Mouse (Mus musculus) G1E-ER4 (cell line): Measurements from ENCODE around the gene Lgals3bp. TPM values are rescaled to one million over a fixed set of nuclear protein-coding genes. Genes with fewer than 3 reads are reported as not detected.

Source experiments
- GATA1 ChIP-seq: IDR thresholded peaks from one replicate; pipeline ENCODE4 v1.8.0; 2012; ENCODE audit warnings: low read length, inconsistent platforms
- polyA plus RNA-seq: library from polyadenylated mRNA; stranded (reverse); fragments of >175 nt; gene quantifications from 2 replicates; pipeline ENCODE4 v1.2.3, GENCODE M21; 2012

The Lgals3bp gene
- polyA plus RNA-seq = 27.2 and 28.4 TPM in 2 replicates

DNA sequence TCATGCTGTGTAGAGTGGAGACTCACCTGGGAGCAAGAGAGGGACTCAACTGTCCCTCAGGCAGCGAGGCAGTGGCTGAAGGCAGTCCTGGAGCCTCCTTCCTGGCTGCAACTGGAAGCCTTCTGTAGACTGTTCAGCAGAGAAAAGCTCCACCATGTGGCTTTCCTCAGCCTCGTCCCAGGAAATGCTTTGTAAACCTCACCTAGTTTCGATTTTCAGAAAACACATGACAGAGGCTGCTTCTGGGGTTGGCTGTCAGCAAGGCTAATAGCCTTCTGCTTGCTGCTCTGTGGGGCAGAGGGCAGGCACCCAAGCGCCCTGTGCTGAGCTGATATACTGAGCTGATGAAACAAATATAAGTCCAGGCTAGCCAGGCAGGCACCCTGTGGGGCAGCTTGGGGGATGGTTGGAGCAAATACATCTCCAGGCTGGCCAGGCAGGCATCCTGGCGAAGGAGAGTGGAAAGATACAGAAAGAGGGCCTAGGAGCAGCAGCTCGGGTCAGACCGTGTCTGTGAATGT, at the start of gene Lgals3bp:
TSS of gene Lgals3bp (minus strand) at position 333 of the 521 bp plus-strand sequence.
- no peak for TF ChIP-seq GATA1

DNA sequence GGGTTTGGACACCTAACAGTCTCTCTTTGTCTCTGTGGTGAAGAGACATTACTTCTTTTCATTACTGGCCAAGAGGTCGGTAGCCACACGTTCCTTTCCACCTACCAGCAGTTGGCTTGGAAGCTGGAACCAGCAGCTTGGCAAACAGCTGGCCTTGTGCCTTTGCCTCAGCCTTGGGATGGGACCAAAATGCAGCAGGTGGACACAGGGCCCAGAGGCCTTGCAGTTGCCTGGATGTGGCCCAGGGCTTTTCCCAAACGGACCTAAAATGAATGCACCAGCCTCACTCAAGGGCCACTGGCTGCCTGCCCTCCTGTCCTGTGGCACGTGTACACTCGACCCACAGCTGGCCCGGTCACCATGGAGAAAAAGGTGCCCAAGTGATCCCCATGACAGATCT, 49.3 kb upstream of the Lgals3bp start:
- no peak for TF ChIP-seq GATA1

DNA sequence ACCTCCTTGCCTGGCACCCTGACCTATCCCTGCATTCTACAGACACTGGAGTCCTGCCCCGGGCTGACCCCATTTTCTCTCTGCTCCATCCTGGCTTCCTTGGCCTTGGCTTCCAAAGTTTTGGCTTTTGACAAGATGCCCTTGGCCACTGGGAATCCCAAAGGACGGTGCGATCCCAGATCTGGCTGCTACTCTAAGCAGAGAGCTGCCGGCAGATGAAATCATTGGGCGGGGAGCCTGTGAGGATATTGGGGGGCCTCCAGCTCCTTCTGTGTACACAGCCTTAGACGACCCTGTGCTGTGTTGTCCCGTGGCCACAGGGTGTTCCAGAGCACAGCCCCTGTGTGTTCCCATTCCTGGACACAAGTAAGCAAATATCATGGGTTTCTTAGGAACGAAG, 46.5 kb upstream of the Lgals3bp start:
- TF ChIP-seq GATA1 = no peak

DNA sequence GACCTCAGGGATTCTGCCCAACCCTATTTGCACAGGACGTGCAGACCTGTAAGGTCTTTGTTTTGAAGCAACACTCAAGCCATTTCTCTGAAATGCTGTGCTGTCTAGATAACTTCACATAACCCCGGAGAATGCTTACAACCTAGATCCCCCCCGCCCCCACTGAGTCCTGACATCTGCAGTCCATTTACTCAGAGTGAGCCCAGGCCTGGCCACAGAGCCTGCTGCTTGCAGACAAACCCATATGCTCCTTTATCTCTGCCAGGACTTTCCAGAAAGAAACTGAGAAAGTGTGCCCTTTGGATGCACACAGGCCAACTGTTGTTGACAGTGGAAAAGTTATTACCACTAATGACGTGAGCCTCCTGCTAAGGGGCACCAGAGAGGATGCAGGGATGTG, 45.5 kb upstream of the Lgals3bp start:
- no peak for TF ChIP-seq GATA1

DNA sequence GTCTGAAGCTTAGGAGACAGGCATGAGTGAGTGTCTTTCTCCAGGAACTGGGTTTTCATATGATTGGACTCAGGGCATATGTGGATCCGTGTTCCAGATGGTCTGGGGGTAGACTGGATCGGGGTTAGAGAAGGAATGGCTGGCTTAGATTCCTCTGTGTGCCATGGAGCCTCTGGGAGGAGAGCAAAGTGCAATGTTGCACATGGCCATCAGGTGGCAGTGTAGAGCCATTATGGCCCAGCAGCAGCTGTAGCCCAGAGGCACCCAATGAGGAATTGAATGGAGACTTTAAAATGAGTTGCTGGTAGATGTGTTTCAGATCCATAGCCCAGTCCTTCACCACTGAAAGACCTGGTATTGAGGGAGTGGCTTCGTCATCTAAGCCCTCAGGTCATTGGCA, 44.0 kb upstream of the Lgals3bp start:
- no peak for TF ChIP-seq GATA1

DNA sequence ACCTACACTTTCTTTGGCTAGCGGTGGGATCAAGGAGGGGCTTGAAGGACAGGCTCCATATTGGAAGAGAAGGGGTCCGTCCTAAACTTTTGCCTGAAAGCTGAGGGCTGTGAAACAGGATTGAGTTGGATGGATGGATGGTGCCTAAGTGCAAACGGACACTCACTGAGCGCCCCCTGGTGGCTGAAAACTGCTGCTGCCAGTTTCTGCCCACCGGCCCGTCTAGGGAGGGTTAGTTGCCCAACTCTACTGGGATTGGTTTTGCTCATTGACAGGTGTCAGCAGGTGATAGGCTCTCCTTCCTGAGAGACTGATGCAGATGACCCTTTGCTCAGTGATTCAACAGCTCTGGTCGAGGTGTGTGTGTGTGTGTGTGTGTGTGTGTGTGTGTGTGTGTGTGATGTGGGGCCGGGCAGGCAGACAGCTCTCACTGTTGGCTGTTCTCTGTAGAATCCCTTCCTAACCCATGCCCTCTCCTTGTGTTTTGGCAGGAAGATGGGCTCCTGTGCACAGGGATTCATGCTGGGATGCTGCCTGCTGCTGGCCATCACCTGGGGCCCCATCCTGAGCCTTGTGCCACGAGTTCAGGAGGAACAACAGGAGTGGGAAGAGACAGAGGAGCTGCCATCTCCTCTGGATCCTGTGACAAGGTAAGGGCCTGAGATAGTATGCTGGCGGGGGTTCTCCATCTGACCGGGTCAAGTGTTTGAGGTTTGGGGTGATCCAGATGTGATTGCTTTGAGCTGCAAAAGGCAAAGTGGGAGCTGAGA, 41.5 kb upstream of the Lgals3bp start:
- no peak for TF ChIP-seq GATA1

DNA sequence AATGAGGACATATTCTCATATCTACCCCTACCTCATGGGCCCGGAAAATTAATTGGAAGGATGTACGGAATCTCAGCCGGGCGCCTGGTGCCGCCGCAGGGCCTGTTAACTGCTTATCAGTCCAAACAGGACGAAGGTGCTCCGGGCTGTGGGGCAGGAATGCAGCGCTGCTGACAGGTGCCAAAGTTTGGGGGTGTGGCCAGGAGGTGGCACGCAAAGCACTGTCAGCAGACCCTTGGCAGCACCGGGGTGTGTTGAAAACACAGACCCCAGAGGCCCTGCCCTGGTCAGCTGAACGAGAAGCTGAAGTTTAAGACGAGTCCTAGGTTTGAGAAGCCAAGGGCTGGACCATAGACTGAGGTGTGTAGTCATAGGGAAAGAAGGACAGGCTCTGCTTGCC, 40.8 kb upstream of the Lgals3bp start:
- TF ChIP-seq GATA1 = no peak

DNA sequence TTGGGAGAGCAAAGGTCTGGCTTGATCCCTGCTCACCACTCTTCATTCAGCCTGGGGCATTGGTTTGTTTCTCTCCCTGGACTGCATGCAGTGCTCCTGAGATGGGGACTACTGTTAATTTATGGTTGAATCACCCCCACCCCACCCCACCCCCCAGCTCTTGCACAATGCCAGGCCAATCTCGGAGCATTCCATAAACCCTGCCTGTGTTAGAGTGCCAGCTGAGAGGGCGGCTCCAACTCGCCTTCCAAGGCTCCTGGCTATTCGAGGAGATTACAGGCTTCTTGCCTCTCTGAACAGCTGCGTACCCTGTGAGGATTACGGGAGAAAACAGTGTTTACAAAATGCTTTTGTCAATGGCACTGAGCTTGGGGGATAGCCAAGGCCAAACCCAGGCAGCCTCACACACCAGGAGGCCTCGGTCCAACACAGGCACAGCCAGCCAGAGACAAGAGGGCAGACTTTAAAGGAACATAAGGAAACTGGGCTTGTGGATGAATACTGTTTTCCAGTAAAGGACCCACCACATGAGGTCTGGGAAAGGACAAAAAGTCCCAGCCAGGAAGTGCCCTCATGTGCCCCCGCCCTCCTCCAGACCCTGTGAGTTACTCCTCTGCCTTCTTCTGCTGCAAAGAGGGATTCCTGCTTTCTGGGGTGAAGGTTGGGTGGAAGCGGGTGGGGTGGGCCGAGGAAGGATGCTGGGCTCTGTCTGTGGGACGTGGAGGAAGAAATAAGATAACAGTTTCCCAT, 36.9 kb upstream of the Lgals3bp start:
- TF ChIP-seq GATA1 = no peak

DNA sequence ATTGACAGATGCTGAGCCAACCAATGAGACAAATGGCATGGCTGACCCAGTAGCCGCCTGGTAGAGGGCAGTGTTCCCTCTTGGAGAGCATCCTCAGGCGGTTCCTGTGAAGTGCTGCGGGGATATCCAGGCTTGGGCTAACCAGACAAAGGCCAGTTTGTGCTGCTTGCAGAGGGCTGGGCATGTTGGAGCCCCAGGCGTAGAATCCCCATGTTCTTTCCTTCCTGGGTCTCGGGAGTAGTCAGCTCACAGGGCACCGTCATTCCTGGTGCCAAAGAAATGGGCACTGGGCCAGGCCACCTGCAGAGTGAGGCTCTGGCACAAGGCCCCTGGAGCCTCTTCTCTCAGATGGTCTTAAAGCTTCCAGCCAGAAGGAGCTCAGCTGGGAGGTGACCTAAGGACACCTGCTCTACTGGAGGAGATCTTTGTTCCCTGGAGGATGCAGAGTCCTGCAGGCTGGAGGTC, 34.6 kb upstream of the Lgals3bp start:
- no peak for TF ChIP-seq GATA1

DNA sequence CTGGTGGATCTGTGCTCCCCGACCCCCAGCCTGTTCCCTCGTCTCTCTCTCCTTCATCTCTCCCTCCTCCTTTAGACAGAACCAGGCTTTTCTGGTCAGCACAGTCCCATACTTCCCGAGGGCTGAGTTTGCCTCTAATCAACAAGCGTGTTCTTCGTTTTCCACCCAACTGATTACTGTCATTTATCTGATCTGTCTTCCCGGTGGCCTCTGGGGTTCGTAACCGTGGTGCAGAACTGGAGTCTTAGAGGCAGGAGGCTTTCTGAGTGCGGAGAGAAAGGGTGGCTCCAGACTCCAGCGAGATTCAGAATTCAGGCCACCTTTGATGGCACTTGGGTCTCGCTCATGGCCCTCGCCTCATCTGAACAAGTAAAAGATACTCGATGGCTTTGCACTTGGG, 32.2 kb upstream of the Lgals3bp start:
- TF ChIP-seq GATA1 = no peak

DNA sequence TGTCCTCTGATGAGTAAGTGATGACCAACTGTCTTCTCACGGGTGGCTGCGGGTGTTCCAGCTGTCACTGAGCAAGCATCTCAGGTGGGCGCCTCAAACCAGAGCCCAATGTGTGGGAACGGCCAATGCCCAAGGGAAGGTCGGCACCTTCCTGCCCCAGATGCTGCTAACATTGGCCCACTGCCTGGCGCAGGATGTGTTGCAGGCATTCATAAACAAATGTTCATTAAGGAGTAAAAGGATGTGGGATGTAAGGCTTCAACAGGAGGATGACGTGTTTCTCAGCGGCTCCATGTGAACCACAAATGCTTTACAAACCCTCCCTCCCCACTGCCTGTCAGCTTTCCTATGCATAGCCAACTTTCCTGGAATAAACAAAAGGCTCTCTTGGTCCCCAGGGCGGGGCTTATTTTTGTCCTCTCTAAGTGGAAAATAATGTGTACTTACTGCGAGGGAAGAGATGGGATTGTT, 31.5 kb upstream of the Lgals3bp start:
- no peak for TF ChIP-seq GATA1

DNA sequence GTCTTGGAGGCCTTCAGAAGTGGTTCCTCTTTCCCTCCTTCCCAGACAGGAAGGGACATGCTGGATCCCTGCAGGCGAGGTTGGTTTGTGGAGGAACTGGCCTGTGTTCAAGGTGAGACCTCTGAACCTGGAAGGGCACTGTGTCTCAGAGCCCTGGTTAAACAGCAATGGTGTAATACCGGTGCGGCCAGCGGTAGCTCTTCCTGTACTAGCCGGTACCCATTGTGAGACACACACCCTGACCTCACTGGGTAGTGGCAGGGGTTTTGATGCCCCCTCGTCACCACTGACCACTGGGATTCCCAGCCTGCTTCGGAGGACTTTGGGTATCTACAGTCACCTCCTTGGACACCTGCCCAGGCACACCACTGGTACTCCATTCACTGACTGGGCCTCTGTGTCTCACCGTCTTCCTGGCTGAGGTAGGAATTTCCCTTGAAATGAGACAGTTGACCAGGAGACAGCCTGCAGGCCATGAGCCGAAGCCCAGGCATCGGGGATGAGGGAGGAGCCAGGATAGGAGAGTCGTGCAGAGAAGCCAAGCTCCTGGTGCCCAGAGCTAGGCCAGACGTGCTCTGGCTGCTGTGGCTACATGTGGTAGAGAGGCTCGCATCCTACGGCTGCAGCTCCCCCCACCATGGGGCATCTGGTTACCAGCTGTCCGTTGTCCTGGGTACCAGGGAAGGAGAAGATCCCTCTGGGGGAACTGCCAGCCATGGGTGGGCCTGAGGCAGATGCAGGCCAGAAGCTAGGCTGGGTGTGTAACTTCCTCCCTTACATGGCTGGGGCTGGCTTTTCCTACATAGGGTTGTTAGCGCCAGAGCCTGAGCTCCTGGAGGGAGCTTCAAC, 29.4 kb upstream of the Lgals3bp start:
- no peak for TF ChIP-seq GATA1

DNA sequence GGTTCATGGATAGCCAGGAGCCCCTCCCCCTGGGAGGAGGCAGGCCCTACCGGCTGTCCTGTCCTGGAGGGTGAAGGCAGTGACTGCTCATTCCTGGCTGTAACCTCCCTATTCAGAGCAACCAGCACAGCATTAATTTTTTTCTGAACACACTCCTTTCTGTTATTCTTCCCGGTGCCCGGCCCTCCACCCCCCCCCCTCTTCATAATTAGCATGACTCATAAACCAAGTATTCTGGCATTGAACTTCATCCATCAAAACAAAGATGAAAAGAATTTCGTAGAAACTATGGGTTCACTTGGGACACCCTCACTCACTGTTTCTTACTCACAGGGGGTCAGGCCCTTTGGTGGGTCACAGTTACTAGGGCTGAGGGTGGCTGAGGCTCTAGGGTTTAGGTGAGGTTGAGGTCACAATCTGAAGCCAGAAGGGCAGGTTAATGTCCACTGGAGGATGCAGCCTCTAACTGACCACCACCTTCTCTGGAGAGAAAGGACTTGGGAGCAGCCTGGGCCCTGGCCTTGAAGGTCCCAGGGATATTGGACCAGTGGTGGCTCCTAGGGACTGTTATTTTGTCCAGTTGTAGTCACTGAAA, 28.5 kb upstream of the Lgals3bp start:
- no peak for TF ChIP-seq GATA1

DNA sequence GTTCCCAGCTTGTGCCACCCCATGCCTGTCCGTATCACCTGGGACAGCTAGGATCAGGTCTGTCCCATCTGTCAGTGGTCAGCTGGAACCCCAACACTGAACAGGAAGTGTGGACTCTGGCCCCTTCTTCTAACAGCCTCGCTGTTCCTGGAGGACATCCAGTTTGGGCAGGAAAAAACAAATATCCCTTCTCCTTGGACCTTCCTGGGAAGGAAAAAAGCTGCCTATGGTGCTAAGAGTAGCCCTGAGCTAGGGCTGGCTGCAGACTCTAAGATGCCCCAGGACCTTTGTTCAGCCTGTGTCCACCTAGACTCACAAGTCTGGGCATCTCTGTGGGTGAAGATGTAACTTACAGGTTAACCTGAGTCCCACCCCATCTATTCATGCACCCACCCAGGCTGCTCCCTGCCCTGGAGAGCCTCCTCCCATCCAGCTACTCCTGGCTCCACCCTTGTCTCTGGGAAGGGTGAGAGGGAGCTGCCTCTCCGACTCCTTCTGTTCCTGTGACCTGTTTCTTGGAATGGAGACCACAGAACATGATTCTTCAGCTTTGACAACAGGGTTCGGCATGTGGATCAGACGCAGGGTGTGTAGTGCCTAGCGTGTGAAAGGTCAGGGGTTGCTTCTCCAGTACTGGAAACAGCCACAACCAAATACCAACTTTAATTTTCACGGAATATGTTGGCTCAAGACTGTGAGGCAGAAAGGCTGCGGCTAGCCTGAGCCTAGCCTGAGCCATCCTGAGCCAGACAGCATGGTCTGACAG, 27.2 kb upstream of the Lgals3bp start:
- TF ChIP-seq GATA1 = no peak

DNA sequence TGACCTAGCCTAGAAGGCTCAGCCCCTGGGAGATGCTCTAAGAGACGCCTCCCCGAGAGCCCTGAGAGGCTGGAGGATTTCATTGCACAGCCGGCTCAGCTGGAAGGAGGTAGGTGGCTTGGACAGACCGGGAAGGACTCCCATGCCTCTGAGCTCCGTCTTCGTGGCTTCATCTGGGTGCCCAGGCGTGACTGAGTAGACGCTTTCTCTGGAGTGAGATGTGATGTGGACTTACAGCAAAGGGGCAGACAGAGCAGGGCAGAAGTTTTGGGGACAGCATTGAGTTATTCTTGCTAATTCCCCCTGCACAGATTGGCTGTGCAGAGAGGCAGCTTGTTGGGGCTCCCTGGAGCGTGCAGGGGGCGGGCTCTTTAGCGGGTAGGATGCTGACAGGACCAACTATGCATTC, 26.6 kb upstream of the Lgals3bp start:
- no peak for TF ChIP-seq GATA1
